Mouse (Mus musculus) stomach, embryonic 15.5 days (tissue): ENCODE data around the gene Gm27029. TPM values are rescaled to one million over a fixed set of nuclear protein-coding genes. Genes with fewer than 3 reads are reported as not detected.
"Not testable (repeated sequence)": the region's sequence is repeated elsewhere in the genome, so short reads cannot be mapped to it uniquely, and the experiment has no call there.

Experiments
- ATAC-seq: fragments of 200-750 bp; cut with Nextera tagmentation; 2 replicates; pipeline ENCODE4 v1.8.0; 2017; ENCODE audit warnings: low read depth, moderate number of reproducible peaks, moderate TSS enrichment; ENCODE audit not compliant: insufficient read depth, low FRiP score
- H3K27ac ChIP-seq: fragments of 300-500 bp; sonication (generic); 2 replicates; pipeline ENCODE4 v1.5.1; 2015; ENCODE audit warnings: mild to moderate bottlenecking, inconsistent platforms
- H3K27me3 ChIP-seq: fragments of 300-500 bp; sonication (generic); replicated peaks from 2 replicates; pipeline ENCODE4 v1.6.1; 2015; ENCODE audit warnings: inconsistent platforms
- H3K36me3 ChIP-seq: fragments of 300-500 bp; sonication (generic); 2 replicates; pipeline ENCODE4 v1.6.1; 2015; ENCODE audit warnings: inconsistent platforms
- H3K4me1 ChIP-seq: fragments of 300-500 bp; sonication (generic); 2 replicates; pipeline ENCODE4 v1.6.1; 2015; ENCODE audit warnings: inconsistent platforms
- H3K4me2 ChIP-seq: fragments of 300-500 bp; sonication (generic); 2 replicates; pipeline ENCODE4 v1.6.1; 2015; ENCODE audit warnings: mild to moderate bottlenecking, inconsistent platforms
- H3K4me3 ChIP-seq: fragments of 300-500 bp; sonication (generic); replicated peaks from 2 replicates; pipeline ENCODE4 v1.5.1; 2015; ENCODE audit warnings: inconsistent platforms
- H3K9ac ChIP-seq: fragments of 300-500 bp; sonication (generic); 2 replicates; pipeline ENCODE4 v1.6.1; 2015; ENCODE audit warnings: inconsistent platforms
- H3K9me3 ChIP-seq: fragments of 300-500 bp; sonication (generic); 2 replicates; pipeline ENCODE4 v1.6.1; 2016; ENCODE audit warnings: inconsistent platforms
- WGBS: fragments of 180-500 bp; shearing (Covaris S2); methylation state at CpG from one replicate; pipeline ENCODE4 v1.1.7; 2015; 5-methylcytosine and 5-hydroxymethylcytosine counted together
- polyA plus RNA-seq: library from polyadenylated mRNA; unstranded; fragments of >200 nt; fragmentation: Nextera tagmentation; extraction: Ambion mirVana; gene quantifications from 2 replicates; pipeline ENCODE4 v1.2.1, GENCODE M21; 2015

The Gm27029 gene
- polyA plus RNA-seq = 6.9 and 12.3 TPM in 2 replicates

DNA sequence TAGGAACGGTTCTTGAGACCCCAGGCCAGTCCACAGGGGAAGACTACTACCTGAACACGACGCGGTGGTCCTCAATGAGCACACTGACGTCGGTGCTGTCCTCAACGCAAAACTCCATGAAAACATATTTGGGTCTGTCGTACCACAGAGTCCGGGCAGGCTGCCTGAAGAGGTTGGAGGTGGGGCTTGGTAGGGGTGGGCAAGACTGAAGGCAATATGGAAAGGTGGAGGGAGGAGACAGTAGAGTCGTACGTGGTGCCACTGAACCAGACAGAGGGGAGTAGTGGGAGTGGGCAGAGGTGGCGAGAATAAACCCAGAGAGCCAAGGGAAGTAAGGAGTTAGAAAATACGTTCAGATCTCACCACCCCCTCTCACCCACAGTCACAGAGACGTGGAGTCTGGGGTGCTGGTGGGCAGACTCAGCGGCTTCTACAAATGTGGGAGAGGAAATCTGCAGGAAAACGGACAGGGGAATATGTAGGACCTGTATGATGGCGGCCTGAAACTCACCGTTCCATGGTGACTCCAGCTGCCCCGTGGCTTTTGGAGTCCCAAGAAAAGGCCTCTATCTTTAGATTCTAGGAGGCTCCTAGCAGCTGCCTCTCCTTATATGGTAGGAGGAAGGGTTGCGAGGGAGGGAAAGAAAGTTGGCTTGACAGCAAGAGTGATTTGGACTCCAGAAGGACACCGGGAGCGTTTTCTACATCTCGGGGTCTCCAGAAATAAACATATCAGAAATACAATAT lies at the start of gene Gm27029:
Gene Gm27029, minus strand, starts transcription at position 692 of the 747 bp plus-strand sequence.
- WGBS = 3% methylated on average over 23 of the region's 23 CpGs
- Histone ChIP-seq H3K9me3 (no peaks in the 10 kb centered on the region), H3K36me3 (peaks cover under 1% of the 10 kb centered on the region; the same call in 1 of the 2 replicates), H3K4me2 (peak within 1 kb of the TSS; percentile 86), H3K4me1 (peaks cover 20% of the 10 kb centered on the region), H3K27me3 (no peaks in the 10 kb centered on the region), H3K9ac (peak within 1 kb of the TSS; percentile 51), H3K4me3 (peak within 1 kb of the TSS; percentile 85), H3K27ac (peak within 1 kb of the TSS; percentile 90)
- ATAC-seq = peak; percentile 48; the same call in 1 of the 2 replicates

DNA sequence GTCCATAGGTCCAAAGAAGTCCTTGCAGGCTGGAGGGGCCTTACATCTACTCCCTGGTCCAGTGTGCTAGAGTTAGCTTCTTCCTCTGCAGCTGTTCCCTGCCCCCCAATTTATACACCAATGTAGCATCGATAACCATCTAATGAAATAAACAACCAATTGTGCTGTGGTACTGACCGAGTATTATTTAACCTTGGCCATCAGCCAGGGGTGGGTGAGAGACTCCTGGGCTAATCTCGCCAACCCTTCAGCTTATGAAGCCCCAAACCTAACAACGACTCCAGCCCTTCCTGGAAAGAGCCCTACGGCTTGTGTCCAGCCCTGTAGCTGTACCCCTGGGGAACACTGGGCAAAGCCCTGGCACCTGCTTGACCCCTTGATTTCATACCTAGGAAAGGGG lies 49.7 kb upstream of the Gm27029 start:
- Histone ChIP-seq H3K9me3 (no peaks in the 10 kb centered on the region), H3K27ac (no peak overlapping the region), H3K4me3 (no peak overlapping the region), H3K4me2 (no peak overlapping the region), H3K36me3 (no peaks in the 10 kb centered on the region), H3K4me1 (no peaks in the 10 kb centered on the region), H3K9ac (no peak overlapping the region), H3K27me3 (no peaks in the 10 kb centered on the region)
- ATAC-seq = no peak
- 57% methylated on average over 5 of the region's 5 CpGs for WGBS

DNA sequence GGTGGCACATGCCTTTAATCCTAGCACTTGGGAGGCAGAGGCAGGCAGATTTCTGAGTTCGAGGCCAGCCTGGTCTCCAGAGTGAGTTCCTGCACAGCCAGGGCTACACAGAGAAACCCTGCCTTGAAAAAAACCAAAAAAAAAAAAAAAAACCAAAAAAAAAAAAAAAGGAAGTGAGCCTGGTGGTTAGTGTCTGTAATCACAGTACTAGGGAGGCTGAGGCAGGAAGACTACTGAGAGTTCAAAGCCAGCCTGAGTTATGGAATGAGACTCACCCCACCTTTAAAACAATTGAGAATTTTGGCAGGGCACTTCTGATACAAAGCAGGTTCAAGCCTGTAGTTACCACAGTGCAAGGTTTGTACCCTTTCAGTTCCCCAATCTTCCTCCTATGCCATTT lies 49.1 kb upstream of the Gm27029 start:
- H3K9ac ChIP-seq = not testable (repeated sequence)
- 78% methylated on average over 1 of the region's 1 CpGs for WGBS

DNA sequence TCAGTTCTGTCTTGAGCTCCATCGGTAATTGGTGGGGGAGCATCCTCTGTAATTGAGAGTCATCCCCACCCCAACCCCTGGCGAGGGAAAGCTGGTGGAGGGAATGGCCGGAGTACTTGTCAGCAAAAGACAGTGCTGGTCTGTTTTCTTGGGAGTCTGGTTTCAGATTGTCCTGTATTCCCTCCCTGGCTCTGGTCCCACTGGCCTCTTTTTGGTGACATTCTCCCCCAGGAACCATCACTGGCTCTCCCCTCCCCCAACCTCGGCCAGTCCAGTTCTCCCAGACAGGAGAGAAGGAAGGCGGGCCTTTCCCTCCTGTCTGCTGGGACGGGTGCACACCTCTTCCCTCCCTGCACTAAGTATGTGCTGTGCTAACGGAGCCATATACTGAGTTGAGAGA lies 47.7 kb upstream of the Gm27029 start:
- Histone ChIP-seq H3K27ac (no peak overlapping the region), H3K9me3 (no peaks in the 10 kb centered on the region), H3K4me1 (peaks cover 8% of the 10 kb centered on the region), H3K4me3 (no peak overlapping the region), H3K36me3 (no peaks in the 10 kb centered on the region), H3K27me3 (no peaks in the 10 kb centered on the region), H3K4me2 (no peak overlapping the region), H3K9ac (no peak overlapping the region)
- no peak for ATAC-seq
- 51% methylated on average over 7 of the region's 7 CpGs for WGBS

More for the DNA sequence above, 49.1 kb upstream of the Gm27029 start:
- not testable (repeated sequence) for H3K9me3 ChIP-seq, H3K4me1 ChIP-seq, H3K27ac ChIP-seq, H3K4me2 ChIP-seq, ATAC-seq, H3K27me3 ChIP-seq, H3K36me3 ChIP-seq, H3K4me3 ChIP-seq

DNA sequence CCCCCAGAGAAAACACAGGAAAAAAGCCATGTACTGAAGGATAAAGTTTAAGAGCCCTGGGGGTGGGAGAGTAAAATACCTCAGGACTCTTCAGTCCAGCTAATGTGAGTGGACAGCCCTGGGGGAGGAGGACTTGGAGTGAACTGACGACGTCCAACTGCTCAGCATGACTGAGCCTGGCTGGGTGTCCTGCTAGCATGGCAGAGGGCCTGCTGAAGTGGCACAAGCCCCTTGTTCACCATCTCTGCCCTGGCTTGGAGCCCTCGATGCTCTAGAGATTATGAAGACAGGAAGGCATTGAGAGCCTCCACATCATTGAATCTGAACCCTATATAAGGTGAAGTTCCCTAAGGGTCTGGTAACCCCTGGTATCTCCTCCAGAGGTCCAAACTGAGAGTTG lies 47.3 kb upstream of the Gm27029 start:
- ATAC-seq = no peak
- Histone ChIP-seq H3K4me2 (no peak overlapping the region), H3K9ac (no peak overlapping the region), H3K27ac (no peak overlapping the region), H3K9me3 (no peaks in the 10 kb centered on the region), H3K36me3 (no peaks in the 10 kb centered on the region), H3K4me1 (peaks cover 8% of the 10 kb centered on the region), H3K27me3 (no peaks in the 10 kb centered on the region), H3K4me3 (no peak overlapping the region)
- 63% methylated on average over 3 of the region's 3 CpGs for WGBS

DNA sequence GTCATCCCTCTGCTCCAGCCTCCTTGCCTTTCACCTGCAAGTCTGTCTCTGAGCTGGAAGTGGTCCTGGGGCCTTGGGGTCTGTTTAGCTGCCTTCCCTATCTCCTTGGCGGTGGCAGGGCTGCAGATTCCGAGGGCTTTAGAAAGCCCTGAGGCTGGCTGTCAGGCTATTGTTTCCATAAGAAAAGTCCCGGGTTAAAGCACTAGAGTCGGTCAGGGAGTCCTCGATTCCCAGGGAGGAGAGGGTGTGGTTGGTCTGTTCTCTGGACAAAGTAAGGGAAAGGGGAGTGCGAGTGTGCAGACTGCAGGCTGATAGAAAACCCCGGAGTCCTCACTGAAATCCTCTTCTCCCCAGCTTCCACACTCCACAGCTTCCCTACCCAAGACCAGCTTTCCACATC lies 45.6 kb upstream of the Gm27029 start:
- Histone ChIP-seq H3K27me3 (no peaks in the 10 kb centered on the region), H3K4me1 (peaks cover 14% of the 10 kb centered on the region), H3K4me3 (no peak overlapping the region), H3K9me3 (no peaks in the 10 kb centered on the region), H3K27ac (no peak overlapping the region), H3K36me3 (no peaks in the 10 kb centered on the region), H3K4me2 (no peak overlapping the region), H3K9ac (no peak overlapping the region)
- no peak for ATAC-seq
- WGBS = 53% methylated on average over 7 of the region's 7 CpGs

DNA sequence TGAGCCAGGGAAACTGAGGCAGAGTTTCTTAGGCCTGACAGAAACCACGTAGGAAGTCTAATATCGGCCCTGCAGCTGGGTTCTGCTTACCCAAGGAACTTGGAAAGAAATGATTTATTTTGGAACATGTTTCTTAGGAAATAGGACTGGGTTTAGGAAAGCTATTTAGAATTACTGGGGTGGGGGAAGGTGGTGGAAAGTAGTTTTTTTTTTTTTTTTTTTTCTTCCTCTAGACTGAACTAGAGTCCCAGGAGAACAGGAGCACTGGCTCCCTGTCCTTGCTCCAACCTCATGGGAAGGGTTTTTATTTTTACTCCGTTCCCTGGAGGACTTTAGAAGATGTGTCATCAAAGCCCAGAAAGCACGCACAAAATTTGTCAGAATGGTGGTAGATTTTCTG lies 44.6 kb upstream of the Gm27029 start:
- WGBS = 60% methylated on average over 4 of the region's 4 CpGs
- H3K4me1 ChIP-seq = peaks cover 19% of the 10 kb centered on the region
- peak overlapping the region; percentile 86 for H3K4me3 ChIP-seq
- H3K27ac ChIP-seq = no peak overlapping the region
- no peak overlapping the region for H3K9ac ChIP-seq
- no peaks in the 10 kb centered on the region for H3K27me3 ChIP-seq
- H3K36me3 ChIP-seq = no peaks in the 10 kb centered on the region
- peak overlapping the region; percentile 98 for H3K4me2 ChIP-seq
- no peak for ATAC-seq
- no peaks in the 10 kb centered on the region for H3K9me3 ChIP-seq

DNA sequence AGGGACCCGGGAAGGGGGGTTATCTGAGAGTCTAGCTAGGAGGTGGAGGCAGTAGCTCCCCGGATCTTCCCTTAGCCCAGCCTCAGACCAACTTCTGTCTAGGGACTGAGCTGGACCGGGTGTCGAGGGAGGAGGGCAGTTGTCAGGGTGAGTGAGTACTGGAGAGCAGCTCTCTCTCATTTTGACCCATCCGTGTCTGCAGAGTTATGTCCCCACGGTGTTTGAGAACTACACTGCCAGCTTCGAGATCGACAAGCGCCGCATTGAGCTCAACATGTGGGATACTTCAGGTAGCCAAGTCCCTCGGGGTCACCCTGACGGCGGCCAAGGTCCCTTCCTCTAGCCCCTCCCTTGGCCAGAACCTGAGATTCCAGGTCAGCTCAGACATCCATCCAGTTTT lies 44.1 kb upstream of the Gm27029 start:
- Histone ChIP-seq H3K9me3 (no peaks in the 10 kb centered on the region), H3K4me1 (peaks cover 23% of the 10 kb centered on the region), H3K4me2 (peak overlapping the region; percentile 98), H3K27ac (peak overlapping the region; percentile 65; the same call in 1 of the 2 replicates), H3K36me3 (no peaks in the 10 kb centered on the region), H3K4me3 (peak overlapping the region; percentile 86), H3K9ac (no peak overlapping the region), H3K27me3 (no peaks in the 10 kb centered on the region)
- no peak for ATAC-seq
- WGBS = 7% methylated on average over 13 of the region's 13 CpGs

DNA sequence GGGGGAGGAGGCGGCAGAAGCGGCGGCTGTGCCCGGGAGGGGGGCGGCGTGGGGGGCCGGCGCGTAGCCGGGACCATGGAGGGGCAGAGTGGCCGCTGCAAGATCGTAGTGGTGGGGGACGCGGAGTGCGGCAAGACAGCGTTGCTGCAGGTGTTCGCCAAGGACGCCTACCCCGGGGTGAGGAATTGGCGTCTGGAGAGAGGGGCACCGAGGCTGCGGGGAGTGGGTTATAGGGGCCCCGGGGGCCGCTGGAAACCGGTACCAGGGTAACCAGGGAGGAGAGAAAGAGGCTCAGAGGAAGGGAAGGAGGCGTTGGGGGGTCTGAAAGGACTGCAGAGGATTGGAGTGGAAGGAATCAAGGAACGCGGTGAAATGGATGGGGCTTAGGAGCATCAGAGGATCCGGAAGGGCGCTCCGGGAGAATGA lies 43.7 kb upstream of the Gm27029 start:
- peak overlapping the region; percentile 65; the same call in 1 of the 2 replicates for H3K27ac ChIP-seq
- H3K9me3 ChIP-seq = no peaks in the 10 kb centered on the region
- H3K4me1 ChIP-seq = peaks cover 28% of the 10 kb centered on the region
- H3K4me3 ChIP-seq = peak overlapping the region; percentile 86
- peak overlapping the region; percentile 58 for H3K9ac ChIP-seq
- 1% methylated on average over 29 of the region's 31 CpGs for WGBS
- H3K36me3 ChIP-seq = no peaks in the 10 kb centered on the region
- no peaks in the 10 kb centered on the region for H3K27me3 ChIP-seq
- peak overlapping the region; percentile 98 for H3K4me2 ChIP-seq
- peak; percentile 5; the same call in 1 of the 2 replicates for ATAC-seq

DNA sequence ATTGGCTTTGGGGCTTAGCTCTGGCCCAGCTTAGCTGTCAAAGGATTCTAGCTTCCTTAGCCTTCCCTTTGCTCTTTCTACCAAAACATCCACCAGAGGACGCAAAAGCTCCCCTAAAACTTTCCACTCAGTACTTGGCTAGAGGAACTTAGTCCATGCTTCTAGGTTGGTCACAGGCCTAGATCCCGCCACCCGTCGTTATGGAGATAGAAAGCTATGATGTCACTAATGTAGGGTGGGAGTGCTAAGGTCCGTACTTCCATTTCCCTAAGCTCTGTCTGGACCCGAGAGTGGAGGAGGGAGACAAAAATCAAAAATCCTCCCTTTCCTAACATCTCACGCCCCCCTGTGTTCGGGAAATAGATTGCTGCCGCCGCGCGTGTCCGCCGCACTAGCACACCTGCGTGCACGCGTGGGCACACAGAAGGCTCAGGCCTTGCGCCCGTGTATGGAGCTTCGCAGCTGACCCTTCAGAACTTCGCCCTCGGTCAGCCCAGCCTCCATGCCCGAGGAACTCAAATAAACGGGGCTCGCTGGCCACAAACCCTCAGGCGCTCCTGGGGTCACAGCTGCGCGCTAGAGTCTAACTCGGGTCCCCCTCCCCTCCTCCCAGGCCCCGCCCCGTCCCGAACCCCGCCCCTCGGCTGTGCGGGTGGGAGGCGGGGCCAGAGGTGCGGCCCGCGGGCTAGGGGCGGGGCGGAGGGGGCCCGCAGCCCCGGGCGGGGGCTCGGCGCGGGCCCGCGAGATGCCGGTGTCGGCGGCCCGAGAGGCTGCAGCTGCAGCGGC lies 43.1 kb upstream of the Gm27029 start:
- Histone ChIP-seq H3K4me3 (peak overlapping the region; percentile 86), H3K4me1 (peaks cover 33% of the 10 kb centered on the region), H3K4me2 (peak overlapping the region; percentile 98), H3K36me3 (no peaks in the 10 kb centered on the region), H3K27me3 (no peaks in the 10 kb centered on the region), H3K27ac (peak overlapping the region; percentile 65; the same call in 1 of the 2 replicates), H3K9ac (peak overlapping the region; percentile 58; the same call in 1 of the 2 replicates), H3K9me3 (no peaks in the 10 kb centered on the region)
- under 1% methylated on average over 51 of the region's 54 CpGs for WGBS
- peak; percentile 65 for ATAC-seq

DNA sequence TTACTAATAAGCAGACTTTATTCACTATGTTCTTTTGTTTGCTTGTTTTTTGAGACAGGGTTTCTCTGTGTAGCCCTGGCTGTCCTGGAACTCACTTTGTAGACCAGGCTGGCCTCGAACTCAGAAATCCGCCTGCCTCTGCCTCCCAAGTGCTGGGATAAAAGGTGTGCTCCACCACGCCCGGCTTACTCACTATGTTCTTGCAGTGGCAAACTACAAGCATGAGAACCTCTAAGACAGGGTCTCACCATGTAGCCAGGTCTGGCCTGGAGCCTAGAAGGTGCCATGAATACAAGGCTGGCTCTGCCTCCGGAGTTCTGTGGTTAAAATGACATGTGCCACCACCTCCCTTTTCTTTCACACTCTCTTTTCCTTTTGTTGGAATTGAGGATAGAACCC lies 42.0 kb upstream of the Gm27029 start:
- not testable (repeated sequence) for H3K9ac ChIP-seq, H3K27ac ChIP-seq, H3K36me3 ChIP-seq, H3K9me3 ChIP-seq, ATAC-seq, H3K27me3 ChIP-seq
- WGBS = 62% methylated on average over 5 of the region's 5 CpGs
- peak overlapping the region; percentile 89 for H3K4me3 ChIP-seq
- peak overlapping the region; percentile 95 for H3K4me2 ChIP-seq
- peaks cover 38% of the 10 kb centered on the region for H3K4me1 ChIP-seq
